Mouse (Mus musculus): ENCODE results near the gene Cenpt. TPM values are rescaled to one million over a fixed set of nuclear protein-coding genes. Genes with fewer than 3 reads are reported as not detected.

The Cenpt gene
- total RNA-seq (2021): 10 to 100 TPM; 14.6 to 16.0 TPM
- long read RNA-seq, experiment 1, partial matches to known transcripts: 1 of 10 reads
- long read RNA-seq, experiment 1, other reads (novel, unspliced or antisense): 6 of 10 reads
- long read RNA-seq, experiment 2, transcript Cenpt-201 (13 exons, 1,814 nt): major isoform, 5 of 18 reads
- long read RNA-seq, experiment 2, partial matches to known transcripts: 1 of 18 reads
- long read RNA-seq, experiment 2, other reads (novel, unspliced or antisense): 12 of 18 reads

DNA sequence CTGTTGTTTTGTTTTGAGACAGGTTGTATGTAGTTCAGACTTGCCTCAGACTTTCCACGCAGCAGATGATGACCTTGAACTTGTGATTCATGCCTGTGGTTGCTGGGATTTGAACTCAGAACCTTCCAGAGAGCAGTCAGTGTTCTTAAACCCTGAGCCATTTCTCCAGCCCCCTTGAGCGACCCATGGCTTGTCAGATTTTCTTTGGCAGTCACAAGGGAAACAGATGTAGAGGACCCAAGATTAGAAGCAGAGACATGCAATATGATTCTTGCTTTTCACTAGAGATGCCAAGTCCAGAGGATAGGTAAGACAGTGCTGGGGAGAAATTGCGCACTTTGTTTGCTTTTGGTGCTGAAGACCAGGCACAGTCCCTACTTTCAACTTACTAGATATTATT, at the start of gene Cenpt:
Gene Cenpt (minus strand): TSS at position 101 of the 400 bp plus-strand sequence.
- TF ChIP-seq CTCF (conservative IDR thresholded peaks at IDR 0.05): no peak
- Histone ChIP-seq H3K4me3 (peak within 1 kb of the TSS; percentile 93; the same call in 1 of the 2 replicates), H3K27ac (peak within 1 kb of the TSS; percentile 96; the same call in 1 of the 2 replicates)
- DNase-seq (ENCODE audit: low spot score in 2 of 2): no peak

DNA sequence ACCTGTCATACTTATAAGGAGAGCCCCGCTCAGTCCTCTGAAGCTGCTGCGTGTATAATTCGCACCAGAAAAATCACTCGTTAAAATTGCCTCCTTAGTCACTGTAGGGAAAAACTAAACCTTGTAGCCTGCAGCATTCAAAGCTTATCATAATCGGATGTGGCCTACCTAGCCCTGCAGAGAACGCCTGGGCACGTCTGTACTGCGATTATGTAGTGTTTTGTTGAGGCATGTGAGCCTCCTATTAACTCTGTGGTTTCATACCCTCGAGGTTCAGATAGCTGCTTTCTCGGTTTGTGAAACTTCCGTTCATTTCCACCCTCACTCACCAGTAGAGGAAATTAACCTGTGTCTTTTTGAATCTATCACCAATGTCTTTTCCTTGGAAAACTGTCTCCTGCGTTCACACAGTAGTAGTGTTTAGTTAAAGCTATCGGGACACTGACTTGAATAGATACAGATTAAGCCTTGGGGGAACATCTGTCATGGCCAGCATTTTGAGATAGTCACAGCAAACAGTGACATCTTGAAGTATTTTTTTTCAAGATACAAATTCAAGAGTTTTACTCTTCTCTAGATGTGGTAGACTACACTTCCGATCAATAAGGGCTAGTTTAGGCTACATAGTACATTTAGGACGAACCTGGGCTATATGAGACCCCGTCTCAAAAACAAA, 48.0 kb upstream of the Cenpt start:
- Histone ChIP-seq H3K27ac (peak overlapping the region; percentile 96), H3K4me3 (peak overlapping the region; percentile 90)
- no peak for TF ChIP-seq CTCF (conservative IDR thresholded peaks at IDR 0.05)
- no peak for DNase-seq (ENCODE audit: low spot score in 2 of 2)

DNA sequence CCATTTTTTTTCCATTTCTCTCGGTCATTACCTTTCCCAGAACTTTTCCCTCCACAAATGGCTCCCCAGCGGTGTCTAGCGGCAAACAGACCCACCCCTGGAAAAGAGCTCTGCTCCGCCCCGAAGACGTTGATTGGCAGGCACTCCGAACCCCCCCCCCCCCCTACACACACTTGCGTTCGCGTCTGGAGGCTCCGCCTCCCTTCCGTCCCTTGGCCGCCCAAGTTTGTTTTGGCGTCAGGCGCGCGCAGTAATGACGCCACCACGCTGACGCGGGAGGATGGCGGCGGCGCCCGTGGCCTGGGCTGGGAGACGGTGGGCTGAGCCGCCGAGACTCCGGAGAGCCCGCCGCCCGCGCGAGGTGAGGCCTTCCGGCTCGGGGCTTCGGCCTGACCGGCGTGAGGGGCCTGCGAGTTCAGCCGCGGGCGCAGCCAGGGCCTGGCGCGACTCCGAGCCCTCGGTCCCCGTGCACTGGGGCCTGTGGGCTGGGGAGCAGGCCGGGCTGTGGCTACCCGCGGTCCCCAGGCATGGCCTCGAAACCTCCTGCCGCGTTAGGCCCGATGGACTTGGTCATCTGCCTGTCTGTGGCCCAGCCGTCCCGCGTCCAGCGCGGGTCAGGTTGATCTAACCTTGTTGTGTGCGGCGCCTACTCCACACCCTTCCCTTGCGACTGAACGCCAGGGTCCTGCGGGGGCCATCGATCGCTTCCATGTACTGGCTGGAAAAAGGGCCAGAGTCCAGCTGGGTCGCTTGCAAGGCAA, 47.3 kb upstream of the Cenpt start, which contains the start of gene Pskh1:
Gene Pskh1 (plus strand): TSS at position 262 of the 761 bp plus-strand sequence.
- H3K4me3 ChIP-seq: peak within 1 kb of the TSS; percentile 90
- peak; percentile 30; the same call in 1 of the 2 replicates for TF ChIP-seq CTCF (conservative IDR thresholded peaks at IDR 0.05)
- peak within 1 kb of the TSS; percentile 96 for H3K27ac ChIP-seq
- DNase-seq (ENCODE audit: low spot score in 2 of 2): peak; percentile 92 to 95

DNA sequence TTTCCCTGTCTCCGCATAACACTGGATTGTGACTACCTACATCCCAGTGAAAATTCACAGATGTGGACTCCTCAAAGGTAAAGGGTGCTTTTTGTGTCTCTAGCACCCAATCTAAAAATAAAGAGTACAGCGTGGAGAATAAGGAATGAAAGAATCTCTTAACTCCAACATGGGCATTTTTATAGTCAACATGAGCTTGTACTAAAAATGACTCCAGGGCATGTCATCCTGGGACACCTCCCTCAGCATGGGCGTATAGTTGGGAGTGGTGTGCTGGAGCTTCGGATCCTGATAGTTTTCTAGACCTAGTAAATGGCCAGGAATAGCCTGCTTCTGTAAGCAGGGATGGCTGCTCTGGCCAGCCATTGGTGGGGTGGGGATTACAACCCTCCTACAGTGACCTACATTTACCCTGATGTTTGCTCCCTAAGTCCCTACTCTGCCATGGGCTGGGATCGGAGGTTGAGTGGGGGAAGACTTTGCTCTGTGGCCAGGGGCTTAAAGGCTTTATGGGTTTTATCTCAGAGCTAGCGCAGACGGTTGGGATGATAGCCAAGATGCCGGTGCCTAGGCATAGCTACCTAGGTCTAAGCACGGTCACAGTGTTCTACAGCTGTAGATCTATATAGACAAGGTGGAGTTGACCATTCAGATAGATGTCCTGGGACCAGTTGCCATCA, 44.9 kb upstream of the Cenpt start:
- H3K4me3 ChIP-seq: no peak overlapping the region
- no peak for TF ChIP-seq CTCF (conservative IDR thresholded peaks at IDR 0.05)
- H3K27ac ChIP-seq: no peak overlapping the region
- DNase-seq (ENCODE audit: low spot score in 2 of 2): no peak

DNA sequence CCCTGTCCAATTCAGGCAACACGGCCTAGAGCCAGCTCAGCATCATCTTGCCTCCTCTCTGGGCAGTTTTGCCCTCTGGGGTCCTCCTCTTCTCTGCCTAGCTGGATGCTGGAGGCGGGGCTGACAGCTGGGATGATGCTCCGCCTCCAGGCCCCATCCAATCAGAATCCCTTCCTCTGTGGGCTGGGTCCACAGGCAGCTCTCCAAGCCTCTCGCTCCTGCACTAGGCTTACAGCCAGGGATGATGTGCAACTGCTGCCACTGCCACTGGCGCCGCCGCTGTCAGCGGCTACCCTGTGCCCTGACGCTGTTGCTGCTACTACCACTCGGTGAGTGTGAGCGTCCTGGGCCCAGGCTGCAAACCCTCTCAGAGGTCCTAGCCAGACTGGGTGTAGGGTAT, 40.3 kb upstream of the Cenpt start, which contains the start of gene Nrn1l:
Gene Nrn1l (plus strand): TSS at position 229 of the 400 bp plus-strand sequence.
- peak; percentile 70 to 81 for DNase-seq (ENCODE audit: low spot score in 2 of 2)
- Histone ChIP-seq H3K27ac (peak within 1 kb of the TSS; percentile 84), H3K4me3 (no peak within 1 kb of the TSS; the same call in 1 of the 2 replicates)
- peak; percentile 19; the same call in 1 of the 2 replicates for TF ChIP-seq CTCF (conservative IDR thresholded peaks at IDR 0.05)

DNA sequence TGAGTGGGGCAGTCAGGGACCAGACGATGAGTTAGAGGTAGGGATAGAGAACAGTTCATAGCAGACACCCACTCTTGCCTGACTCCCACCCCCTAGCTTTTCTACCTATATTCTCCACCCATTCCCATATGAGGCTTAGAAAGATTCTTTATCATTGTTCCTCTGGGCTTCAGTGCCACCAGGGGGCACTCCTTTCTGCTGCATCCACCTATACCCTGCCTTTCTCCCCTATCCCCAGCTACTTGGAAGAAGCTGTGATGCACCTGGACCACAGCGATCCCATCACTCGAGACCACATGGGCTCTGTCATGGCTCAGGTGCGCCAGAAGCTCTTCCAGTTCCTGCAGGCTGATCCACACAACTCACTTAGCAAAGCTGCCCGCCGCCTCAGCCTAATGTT, 39.4 kb upstream of the Cenpt start:
- TF ChIP-seq CTCF (conservative IDR thresholded peaks at IDR 0.05): peak; percentile 77
- DNase-seq (ENCODE audit: low spot score in 2 of 2): no peak
- Histone ChIP-seq H3K4me3 (no peak overlapping the region), H3K27ac (peak overlapping the region; percentile 84; the same call in 1 of the 2 replicates)

DNA sequence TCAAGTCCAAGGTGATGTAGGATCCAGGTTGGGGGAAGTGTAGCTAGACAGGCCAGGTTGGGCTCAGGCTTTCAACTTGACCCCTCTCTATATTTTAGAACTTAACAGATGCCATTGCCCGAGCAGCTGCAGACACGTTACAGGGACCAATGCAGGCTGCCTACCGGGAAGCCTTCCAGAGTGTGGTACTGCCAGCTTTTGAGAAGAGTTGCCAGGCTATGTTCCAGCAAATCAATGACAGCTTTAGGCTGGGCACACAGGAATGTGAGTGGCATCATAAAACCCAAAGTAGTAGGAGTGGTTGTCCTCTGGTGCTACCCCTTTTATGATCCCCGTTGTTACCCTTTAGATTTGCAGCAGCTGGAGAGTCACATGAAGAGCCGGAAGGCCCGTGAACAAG, 37.8 kb upstream of the Cenpt start:
- no peak overlapping the region for H3K4me3 ChIP-seq
- TF ChIP-seq CTCF (conservative IDR thresholded peaks at IDR 0.05): no peak
- peak; percentile 73 to 75 for DNase-seq (ENCODE audit: low spot score in 2 of 2)
- H3K27ac ChIP-seq: peak overlapping the region; percentile 84

DNA sequence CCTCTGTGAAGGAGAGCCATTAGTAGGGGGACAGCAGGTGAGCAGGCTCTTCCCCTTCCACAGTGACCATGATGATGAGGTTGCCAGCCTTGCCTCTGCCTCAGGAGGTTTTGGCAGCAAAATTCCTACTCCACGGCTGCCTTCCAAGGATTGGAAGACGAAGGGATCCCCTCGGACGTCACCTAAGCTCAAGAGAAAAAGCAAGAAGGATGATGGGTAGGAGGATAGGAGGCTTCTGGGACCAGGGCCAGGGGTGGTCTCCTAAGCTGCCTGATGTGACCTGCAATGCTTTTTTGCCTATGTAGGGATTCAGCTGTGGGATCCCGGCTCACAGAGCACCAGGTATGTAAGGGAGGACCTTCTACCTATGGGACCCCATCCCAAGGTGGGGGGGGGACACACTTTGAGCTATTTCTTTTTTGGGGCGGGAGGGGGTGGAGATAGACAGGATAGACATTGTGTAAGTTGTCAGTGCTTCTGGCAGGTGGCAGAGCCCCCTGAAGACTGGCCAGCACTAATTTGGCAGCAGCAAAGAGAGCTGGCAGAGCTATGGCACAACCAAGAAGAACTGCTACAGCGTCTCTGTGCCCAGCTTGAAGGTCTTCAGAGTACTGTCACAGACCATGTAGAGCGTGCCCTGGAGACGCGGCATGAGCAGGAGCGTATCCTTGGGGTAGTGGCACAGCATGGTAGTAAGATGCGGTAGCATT, 36.8 kb upstream of the Cenpt start:
- Histone ChIP-seq H3K4me3 (no peak overlapping the region), H3K27ac (peak overlapping the region; percentile 84)
- DNase-seq (ENCODE audit: low spot score in 2 of 2): no peak
- no peak for TF ChIP-seq CTCF (conservative IDR thresholded peaks at IDR 0.05)

DNA sequence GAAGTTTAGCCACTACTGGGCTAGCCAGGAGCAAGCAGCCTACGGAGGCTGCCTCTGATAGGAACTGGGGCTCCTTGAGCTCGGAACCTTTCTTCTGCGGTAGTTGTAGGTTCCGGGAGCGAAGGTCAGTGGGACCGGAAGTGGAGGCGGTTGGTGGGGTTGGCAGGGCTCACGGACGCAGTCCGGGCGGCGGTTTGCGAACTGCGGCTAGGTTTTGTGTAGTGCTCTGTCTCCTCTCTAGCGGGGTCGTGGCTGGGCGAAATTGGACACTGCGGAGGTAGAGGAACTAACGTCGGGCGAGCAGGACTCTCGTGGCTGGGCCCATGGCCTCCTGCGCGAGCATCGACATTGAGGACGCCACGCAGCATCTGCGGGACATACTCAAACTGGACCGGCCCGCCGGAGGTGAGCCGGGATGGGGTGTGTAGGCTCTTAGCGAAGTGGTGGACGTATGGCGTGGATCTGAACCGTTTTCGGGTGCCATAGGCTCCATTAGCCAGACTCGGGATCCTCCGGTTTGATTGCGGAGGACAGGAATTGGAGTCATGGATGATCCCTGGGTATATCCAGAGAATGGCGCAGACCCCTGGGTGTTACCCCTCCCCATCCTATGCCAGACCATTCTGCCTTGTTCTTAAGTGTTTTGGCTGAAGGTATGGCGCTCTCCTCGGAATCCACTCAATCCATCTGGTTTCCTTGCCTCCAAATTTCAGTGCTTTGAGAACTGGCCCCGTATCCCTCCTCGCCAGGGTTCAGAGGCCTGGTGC, 27.9 kb upstream of the Cenpt start, which contains the start of gene Edc4:
Gene Edc4 (plus strand): TSS at position 128 of the 767 bp plus-strand sequence.
- no peak for TF ChIP-seq CTCF (conservative IDR thresholded peaks at IDR 0.05)
- peak; percentile 76 to 85 for DNase-seq (ENCODE audit: low spot score in 2 of 2)
- Histone ChIP-seq H3K27ac (peak within 1 kb of the TSS; percentile 95), H3K4me3 (peak within 1 kb of the TSS; percentile 99)

DNA sequence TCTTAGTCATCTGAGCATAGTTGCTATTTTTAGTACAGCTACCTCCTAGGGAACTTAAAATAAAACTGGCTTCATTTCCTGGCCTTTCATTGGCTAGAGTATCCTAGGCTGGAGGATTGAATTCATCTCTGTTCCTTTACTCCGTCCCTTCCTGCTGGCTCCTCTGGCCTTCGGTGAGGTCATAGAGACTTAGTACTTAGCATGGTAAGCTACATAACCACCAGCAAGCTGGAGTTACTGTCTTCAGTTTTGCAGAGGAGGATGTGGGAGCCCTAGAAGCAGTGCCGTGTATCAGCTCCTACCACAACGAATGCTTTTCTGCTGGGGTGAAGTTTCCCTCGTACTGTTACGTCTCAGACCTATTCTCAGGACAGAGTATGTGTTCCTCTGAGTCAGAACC, 21.2 kb upstream of the Cenpt start:
- peak overlapping the region; percentile 77 for H3K27ac ChIP-seq
- no peak overlapping the region for H3K4me3 ChIP-seq
- no peak for TF ChIP-seq CTCF (conservative IDR thresholded peaks at IDR 0.05)
- no peak for DNase-seq (ENCODE audit: low spot score in 2 of 2)

DNA sequence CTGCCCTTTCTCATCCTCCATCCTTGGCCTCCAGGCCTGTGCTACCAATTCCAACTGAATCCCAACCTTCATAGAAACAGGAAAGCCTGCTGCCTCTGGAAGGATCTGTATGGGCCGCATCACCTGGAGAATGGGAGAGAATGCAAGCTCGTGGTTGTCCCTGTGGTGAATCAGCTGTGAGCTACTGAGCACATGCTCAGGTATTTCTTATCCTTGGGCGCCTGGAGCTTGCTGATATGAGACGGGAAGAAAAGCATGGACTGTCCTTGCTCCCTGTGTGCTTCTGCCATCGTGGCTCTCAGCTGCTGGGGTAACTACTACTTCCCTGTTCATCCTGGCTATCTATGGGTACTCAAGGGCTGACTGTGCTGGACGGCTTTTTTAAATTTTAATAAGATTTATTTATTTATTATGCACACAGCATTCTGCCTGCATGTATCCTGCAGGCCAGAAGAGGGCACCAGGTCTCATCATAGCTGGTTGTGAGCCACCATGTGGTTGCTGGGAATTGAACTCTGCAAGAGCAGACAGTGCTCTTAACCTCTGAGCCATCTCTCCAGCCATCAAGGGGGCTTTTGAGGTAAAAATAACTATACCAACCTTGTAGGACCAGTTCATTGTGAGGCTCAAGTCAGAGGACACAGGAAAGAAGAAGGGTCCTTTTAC, 13.4 kb upstream of the Cenpt start:
- no peak for DNase-seq (ENCODE audit: low spot score in 2 of 2)
- peak; percentile 62 for TF ChIP-seq CTCF (conservative IDR thresholded peaks at IDR 0.05)
- no peak overlapping the region for H3K27ac ChIP-seq
- no peak overlapping the region for H3K4me3 ChIP-seq
